Mouse (Mus musculus) midbrain, embryonic 13.5 days (tissue): ENCODE measurements around the gene Pou6f1. TPM values are rescaled to one million over a fixed set of nuclear protein-coding genes. Genes with fewer than 3 reads are reported as not detected.
"Not testable (repeated sequence)": the region's sequence is repeated elsewhere in the genome, so short reads cannot be mapped to it uniquely, and the experiment has no call there.

Experiments
- ATAC-seq: fragments of 200-750 bp; cut with Nextera tagmentation; 2 replicates; pipeline ENCODE4 v1.8.0; 2017; ENCODE audit warnings: mild to moderate bottlenecking, moderate TSS enrichment, moderate library complexity
- H3K27ac ChIP-seq: fragments of 300-500 bp; sonication (generic); 2 replicates; pipeline ENCODE4 v1.5.1; 2015; ENCODE audit warnings: inconsistent platforms, mild to moderate bottlenecking, moderate library complexity
- H3K27me3 ChIP-seq: fragments of 300-500 bp; sonication (generic); 2 replicates; pipeline ENCODE4 v1.6.1; 2015; ENCODE audit warnings: mild to moderate bottlenecking, inconsistent platforms
- H3K36me3 ChIP-seq: fragments of 300-500 bp; sonication (generic); 2 replicates; pipeline ENCODE4 v1.6.1; 2015; ENCODE audit warnings: mild to moderate bottlenecking, inconsistent platforms
- H3K4me1 ChIP-seq: fragments of 300-500 bp; sonication (generic); replicated peaks from 2 replicates; pipeline ENCODE4 v1.6.1; 2015; ENCODE audit warnings: inconsistent platforms
- H3K4me2 ChIP-seq: fragments of 300-500 bp; sonication (generic); replicated peaks from 2 replicates; pipeline ENCODE4 v1.6.1; 2015; ENCODE audit warnings: moderate library complexity, mild to moderate bottlenecking, inconsistent platforms
- H3K4me3 ChIP-seq: fragments of 300-500 bp; sonication (generic); replicated peaks from 2 replicates; pipeline ENCODE4 v1.5.1; 2015; ENCODE audit warnings: mild to moderate bottlenecking, inconsistent platforms
- H3K9ac ChIP-seq: fragments of 300-500 bp; sonication (generic); replicated peaks from 2 replicates; pipeline ENCODE4 v1.6.1; 2015; ENCODE audit warnings: mild to moderate bottlenecking, inconsistent platforms
- H3K9me3 ChIP-seq: fragments of 300-500 bp; sonication (generic); 2 replicates; pipeline ENCODE4 v1.6.1; 2016; ENCODE audit warnings: mild to moderate bottlenecking, inconsistent platforms
- WGBS: fragments of 180-500 bp; shearing (Covaris S2); methylation state at CpG from one replicate; pipeline ENCODE4 v1.1.7; 2015; 5-methylcytosine and 5-hydroxymethylcytosine counted together
- polyA plus RNA-seq: library from polyadenylated mRNA; unstranded; fragments of >200 nt; fragmentation: Nextera tagmentation; extraction: Ambion mirVana; gene quantifications from 2 replicates; pipeline ENCODE4 v1.2.1, GENCODE M21; 2015

Gene Pou6f1
- polyA plus RNA-seq, 1 experiment from 2014 or later = 47.8 TPM

DNA sequence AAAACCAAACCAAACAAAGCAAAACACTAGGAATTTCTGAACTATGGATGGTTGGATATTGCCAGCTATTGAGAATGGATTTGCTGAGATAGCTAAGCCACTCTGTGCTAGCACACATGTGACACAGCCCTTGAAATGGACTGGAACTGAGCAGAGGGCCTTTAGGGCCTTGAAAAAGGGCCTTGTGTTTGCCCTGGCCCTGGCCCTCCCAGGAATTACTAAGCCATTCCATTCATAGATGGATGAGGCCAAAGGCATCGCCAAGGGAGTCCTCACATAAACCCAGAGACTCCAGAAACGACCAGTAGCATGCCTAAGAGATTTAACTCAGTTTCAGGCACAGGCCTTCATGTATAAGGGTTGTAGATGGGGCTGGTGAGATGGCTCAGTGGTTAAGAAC, 33.3 kb downstream of the Pou6f1 start:
- Histone ChIP-seq H3K9ac (no peak overlapping the region), H3K4me1 (no peaks in the 10 kb centered on the region), H3K27ac (no peak overlapping the region), H3K9me3 (no peaks in the 10 kb centered on the region), H3K27me3 (no peaks in the 10 kb centered on the region), H3K4me3 (no peak overlapping the region), H3K4me2 (no peak overlapping the region), H3K36me3 (no peaks in the 10 kb centered on the region)
- no peak for ATAC-seq
- 61% methylated on average over 2 of the region's 2 CpGs for WGBS

GRCm38 (mm10) chr15:100557705-100558433, 41.9 kb downstream of the Pou6f1 start:
- no peak for ATAC-seq
- H3K4me3 ChIP-seq = no peak overlapping the region
- H3K4me1 ChIP-seq = no peaks in the 10 kb centered on the region
- 80% methylated on average over 5 of the region's 5 CpGs for WGBS
- no peak overlapping the region for H3K9ac ChIP-seq
- no peak overlapping the region for H3K4me2 ChIP-seq
- H3K27me3 ChIP-seq = no peaks in the 10 kb centered on the region
- no peaks in the 10 kb centered on the region for H3K9me3 ChIP-seq
- no peak overlapping the region for H3K27ac ChIP-seq
- no peaks in the 10 kb centered on the region for H3K36me3 ChIP-seq

DNA sequence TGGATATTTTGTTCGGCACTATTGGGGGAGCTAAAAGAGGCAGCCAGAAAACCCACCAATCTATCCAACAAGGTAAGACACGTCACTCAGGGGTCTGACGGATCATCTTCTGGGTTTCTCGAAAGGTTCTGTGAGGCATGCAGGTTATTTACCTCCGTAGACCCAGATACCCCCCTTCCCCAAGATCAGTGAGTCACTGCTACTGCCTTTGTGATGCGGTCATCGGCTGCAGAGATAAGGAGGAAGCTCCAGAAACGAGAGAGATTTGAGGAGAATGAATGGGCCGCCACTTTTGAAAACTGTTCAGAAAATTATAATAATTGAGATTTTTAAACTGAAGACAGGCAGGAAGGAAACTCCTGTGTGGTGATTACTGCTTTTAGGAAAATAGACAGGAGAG, 43.4 kb downstream of the Pou6f1 start:
- Histone ChIP-seq H3K4me2 (no peak overlapping the region), H3K9ac (no peak overlapping the region), H3K27me3 (no peaks in the 10 kb centered on the region), H3K36me3 (no peaks in the 10 kb centered on the region), H3K9me3 (no peaks in the 10 kb centered on the region), H3K4me3 (no peak overlapping the region), H3K4me1 (peaks cover 6% of the 10 kb centered on the region; the same call in 1 of the 2 replicates), H3K27ac (no peak overlapping the region)
- no peak for ATAC-seq
- 90% methylated on average over 9 of the region's 9 CpGs for WGBS

DNA sequence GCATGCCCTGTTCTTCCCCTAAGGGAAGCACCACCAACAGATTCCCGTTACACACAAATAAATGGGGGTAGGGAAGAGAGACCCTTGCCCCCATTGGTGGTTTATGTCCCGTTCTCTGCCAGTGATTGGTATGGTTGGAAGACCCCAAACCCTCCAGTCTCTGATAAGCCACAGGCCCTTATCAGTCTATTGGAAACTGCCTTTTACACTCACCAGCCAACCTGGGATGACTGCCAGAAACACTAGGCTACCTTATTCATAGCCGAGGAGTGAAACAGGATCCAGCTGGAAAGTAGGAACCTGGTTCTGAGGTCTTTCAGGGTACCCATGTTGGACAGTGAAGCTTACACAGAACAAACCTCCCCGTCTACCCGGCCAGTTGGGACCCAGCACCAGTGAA, 43.8 kb downstream of the Pou6f1 start:
- Histone ChIP-seq H3K36me3 (no peaks in the 10 kb centered on the region), H3K9me3 (no peaks in the 10 kb centered on the region), H3K27me3 (no peaks in the 10 kb centered on the region), H3K27ac (no peak overlapping the region), H3K4me1 (peaks cover 7% of the 10 kb centered on the region), H3K4me2 (no peak overlapping the region), H3K4me3 (no peak overlapping the region), H3K9ac (no peak overlapping the region)
- WGBS = 96% methylated on average over 5 of the region's 5 CpGs
- no peak for ATAC-seq

DNA sequence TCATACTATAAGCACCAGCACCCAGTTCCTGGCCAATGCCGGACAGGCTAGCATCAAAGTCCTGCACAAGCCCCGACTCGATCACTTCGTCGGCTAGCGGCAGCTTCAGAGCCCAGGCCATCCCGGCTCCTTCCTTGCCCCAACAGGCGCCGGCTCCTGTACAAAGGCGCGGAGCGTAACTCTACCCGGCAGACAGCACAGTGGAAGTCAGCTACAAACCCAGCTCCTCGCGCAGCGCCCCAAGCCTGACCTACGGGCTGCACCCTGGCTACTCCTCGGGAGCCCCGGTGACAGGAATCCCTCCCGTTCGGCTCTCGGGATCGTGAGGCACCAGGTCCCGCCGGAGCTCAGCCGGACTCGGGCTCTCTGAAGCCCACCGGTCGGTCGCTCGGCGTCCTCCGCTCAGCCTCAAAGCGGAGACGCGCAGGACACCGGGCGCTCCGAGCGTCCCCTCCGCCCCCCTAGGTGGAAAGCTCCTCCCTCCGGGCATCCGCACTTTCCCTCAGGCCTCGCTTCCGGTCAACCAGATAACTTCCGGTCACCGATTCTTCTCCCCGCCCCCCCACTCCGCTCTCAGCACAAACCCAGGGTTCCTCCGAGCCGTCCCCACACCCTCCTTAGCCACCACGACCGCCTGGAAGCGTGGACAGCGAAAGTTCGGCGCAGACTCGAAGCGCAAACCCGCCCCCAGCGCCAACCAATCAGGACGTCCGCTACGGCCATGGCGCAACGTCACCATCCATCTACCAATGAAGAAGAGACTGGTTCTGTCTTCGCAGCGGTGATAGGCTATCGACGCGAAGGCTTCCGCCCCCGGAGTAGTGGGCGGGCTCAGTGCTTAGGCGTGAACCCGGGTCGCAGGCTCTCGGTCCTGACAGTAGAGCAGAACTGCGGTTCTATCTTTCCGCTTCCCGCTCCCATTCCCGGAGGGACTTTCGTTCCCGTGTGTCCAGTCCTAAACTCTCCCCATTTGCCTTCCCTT, 48.2 kb downstream of the Pou6f1 start, which contains the start of gene Tfcp2:
Tfcp2 (minus strand) TSS at position 683 of the 982 bp plus-strand sequence.
- under 1% methylated on average over 83 of the region's 84 CpGs for WGBS
- H3K27ac ChIP-seq = peak within 1 kb of the TSS; percentile 94
- peak; percentile 99 for ATAC-seq

DNA sequence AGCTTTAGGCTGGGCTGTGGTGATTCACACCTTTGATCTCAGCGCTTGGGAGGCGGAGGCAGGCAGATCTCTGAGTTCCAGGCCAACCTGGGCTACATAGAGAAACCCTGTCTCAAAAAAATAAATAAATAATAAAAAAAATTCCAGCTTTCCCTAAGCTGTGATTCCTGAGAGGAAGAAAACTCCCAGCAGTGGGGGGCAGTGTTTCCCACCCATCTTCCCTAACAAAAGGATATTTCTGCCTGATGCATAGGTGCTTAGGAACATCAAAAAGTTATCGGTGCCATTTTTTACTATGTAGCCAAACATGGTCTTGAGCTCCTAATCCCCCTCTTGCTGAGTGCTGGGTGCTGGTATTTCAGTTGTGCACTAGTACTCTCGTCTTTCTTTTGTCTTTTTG, 49.5 kb downstream of the Pou6f1 start:
- Histone ChIP-seq H3K4me1 (peaks cover 23% of the 10 kb centered on the region), H3K9me3 (0 out of 2 replicates have a peak, but pooled peaks cover 3% of the 10 kb centered on the region), H3K4me2 (peak overlapping the region; percentile 74), H3K27me3 (no peaks in the 10 kb centered on the region), H3K36me3 (peaks cover 24% of the 10 kb centered on the region), H3K27ac (no peak overlapping the region), H3K4me3 (peak overlapping the region; percentile 89), H3K9ac (no peak overlapping the region)
- 92% methylated on average over 4 of the region's 4 CpGs for WGBS
- no peak for ATAC-seq

More for the DNA sequence above, 48.2 kb downstream of the Pou6f1 start, which contains the start of gene Tfcp2:
- Histone ChIP-seq H3K36me3 (peaks cover 16% of the 10 kb centered on the region), H3K27me3 (no peaks in the 10 kb centered on the region), H3K4me2 (peak within 1 kb of the TSS; percentile 74), H3K9me3 (no peaks in the 10 kb centered on the region), H3K9ac (peak within 1 kb of the TSS; percentile 93), H3K4me1 (peaks cover 23% of the 10 kb centered on the region), H3K4me3 (peak within 1 kb of the TSS; percentile 89)

- 97% methylated on average over 14 of the region's 14 CpGs for WGBS
- not testable (repeated sequence) for H3K9me3 ChIP-seq, H3K4me3 ChIP-seq, H3K27me3 ChIP-seq, H3K4me1 ChIP-seq, H3K27ac ChIP-seq, H3K9ac ChIP-seq, H3K4me2 ChIP-seq, ATAC-seq
- peaks cover 47% of the 10 kb centered on the region for H3K36me3 ChIP-seq
Observed at GRCm38 (mm10) chr15:100543651-100544030, 56.1 kb downstream of the Pou6f1 start.

- H3K27ac ChIP-seq, H3K4me2 ChIP-seq, H3K4me1 ChIP-seq, H3K27me3 ChIP-seq, H3K9ac ChIP-seq, H3K4me3 ChIP-seq, ATAC-seq, H3K9me3 ChIP-seq: not testable (repeated sequence)
- 97% methylated on average over 26 of the region's 28 CpGs for WGBS
- H3K36me3 ChIP-seq = peaks cover 43% of the 10 kb centered on the region
Observed at GRCm38 (mm10) chr15:100542876-100543650, 56.7 kb downstream of the Pou6f1 start.

DNA sequence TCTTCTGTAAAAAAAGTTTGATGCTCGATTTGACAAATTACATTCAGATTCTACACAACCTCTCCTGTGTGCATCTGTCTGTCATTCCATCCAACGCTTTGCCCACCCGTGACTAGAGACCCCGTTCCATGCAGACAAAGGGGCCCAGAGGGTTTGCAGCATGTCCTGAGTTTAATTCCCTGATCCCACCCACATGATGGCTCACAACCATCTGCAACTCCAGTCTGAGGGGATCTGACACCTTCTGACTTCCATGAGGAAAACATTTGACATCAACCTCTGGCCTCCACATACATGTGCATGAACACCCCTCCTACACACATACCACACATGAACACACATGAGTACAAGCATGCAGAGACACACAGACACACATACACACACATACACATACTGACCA, 58.4 kb downstream of the Pou6f1 start:
- H3K36me3 ChIP-seq = peaks cover 43% of the 10 kb centered on the region
- no peak overlapping the region for H3K9ac ChIP-seq
- no peak overlapping the region for H3K27ac ChIP-seq
- H3K4me3 ChIP-seq = no peak overlapping the region
- 97% methylated on average over 4 of the region's 4 CpGs for WGBS
- H3K27me3 ChIP-seq = no peaks in the 10 kb centered on the region
- H3K4me1 ChIP-seq = no peaks in the 10 kb centered on the region
- no peak overlapping the region for H3K4me2 ChIP-seq
- ATAC-seq = no peak
- H3K9me3 ChIP-seq = 0 out of 2 replicates have a peak, but pooled peaks cover 3% of the 10 kb centered on the region

- H3K36me3 ChIP-seq = peaks cover 43% of the 10 kb centered on the region
- H3K9ac ChIP-seq, H3K9me3 ChIP-seq, ATAC-seq, H3K4me1 ChIP-seq, H3K27ac ChIP-seq, H3K4me3 ChIP-seq, H3K4me2 ChIP-seq, H3K27me3 ChIP-seq: not testable (repeated sequence)
- WGBS = 89% methylated on average over 1 of the region's 1 CpGs
Observed at GRCm38 (mm10) chr15:100541001-100541400, 58.8 kb downstream of the Pou6f1 start.

- 96% methylated on average over 9 of the region's 9 CpGs for WGBS
- no peak overlapping the region for H3K9ac ChIP-seq
- H3K36me3 ChIP-seq = peaks cover 54% of the 10 kb centered on the region
- no peaks in the 10 kb centered on the region for H3K4me1 ChIP-seq
- no peak overlapping the region for H3K27ac ChIP-seq
- ATAC-seq = no peak
- H3K27me3 ChIP-seq = no peaks in the 10 kb centered on the region
- H3K9me3 ChIP-seq = no peaks in the 10 kb centered on the region
- no peak overlapping the region for H3K4me3 ChIP-seq
- H3K4me2 ChIP-seq = no peak overlapping the region
Observed at GRCm38 (mm10) chr15:100539411-100539810, 60.4 kb downstream of the Pou6f1 start.
